In the genomic region with DNA sequence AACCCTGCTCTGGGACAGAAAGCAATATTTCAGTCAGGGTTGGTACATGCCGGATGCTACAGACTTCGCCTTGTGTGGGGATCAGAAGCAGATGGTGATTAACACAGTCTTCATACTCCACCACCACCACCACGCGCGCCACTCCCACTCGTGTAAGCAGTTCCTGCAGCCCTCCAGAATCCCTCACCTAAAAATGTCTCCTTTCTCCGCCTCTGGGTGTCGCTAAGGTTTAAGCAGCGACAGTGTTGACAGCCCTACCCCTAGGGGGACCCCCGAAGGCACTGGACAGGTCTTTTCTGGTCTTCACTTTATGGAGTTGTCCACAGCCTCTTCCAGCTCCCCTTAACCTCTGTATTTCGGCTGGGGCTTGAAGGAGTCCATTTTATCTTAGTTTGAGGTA, we compare ENCODE assay signal across 8 mouse cellular contexts. TPM values are rescaled to one million over a fixed set of nuclear protein-coding genes. Genes with fewer than 3 reads are reported as not detected.
DNase-seq lines count a peak whose midpoint lies in the region; ATAC-seq and TF ChIP-seq lines count a peak whose summit lies in the region.

No protein-coding gene starts in this region.

- H3K4me1 ChIP-seq in thymus, adult 2 months (replicated peaks; ENCODE audit: control insufficient read depth, insufficient read depth, low read length) = peaks cover 27% of the 10 kb centered on the region
- H3K4me1 ChIP-seq in forebrain, embryonic 11.5 days (replicated peaks; ENCODE audit: control insufficient read depth, insufficient read depth, low read length) = peaks cover 12% of the 10 kb centered on the region; the same call in 1 of the 2 replicates
- H3K4me1 ChIP-seq in hindbrain, postnatal 0 days (ENCODE audit: insufficient read depth, low read length) = peaks cover 11% of the 10 kb centered on the region
- peaks cover 48% of the 10 kb centered on the region for H3K4me1 ChIP-seq in megakaryocyte, embryonic 14.5 days

- H3K4me3 ChIP-seq in thymus, adult 2 months (ENCODE audit: control insufficient read depth, insufficient read depth, low read length) = no peak overlapping the region
- H3K4me3 ChIP-seq in forebrain, embryonic 11.5 days (ENCODE audit: low read depth, low read length) = no peak overlapping the region
- 0 out of 2 replicates have a peak overlapping the region, but pooled peaks have one; percentile 1 for H3K4me3 ChIP-seq in hindbrain, postnatal 0 days (ENCODE audit: low read length)
- peak overlapping the region; percentile 89 for H3K4me3 ChIP-seq in megakaryocyte, embryonic 14.5 days (replicated peaks)

- H3K9me3 ChIP-seq in forebrain, embryonic 11.5 days (ENCODE audit: control insufficient read depth, low read length) = no peaks in the 10 kb centered on the region
- H3K9me3 ChIP-seq in hindbrain, postnatal 0 days (ENCODE audit: low read length) = no peaks in the 10 kb centered on the region
- H3K9me3 ChIP-seq in megakaryocyte, embryonic 14.5 days = no peaks in the 10 kb centered on the region

- peak; percentile 63 for DNase-seq in thymus, adult 2 months
- no peak for DNase-seq in thymus, adult 18-20 months
- peak; percentile 77 for DNase-seq in forebrain, embryonic 11.5 days (ENCODE audit: low spot score)
- peak; percentile 76 for DNase-seq in hindbrain, postnatal 0 days (ENCODE audit: low spot score)
- peak; percentile 71 to 90 for DNase-seq in left cerebral cortex, postnatal 25 days (ENCODE audit: low spot score in 2 of 2)
- DNase-seq in right cerebral cortex, postnatal 36 days (ENCODE audit: low spot score in 2 of 2) = peak; percentile 76
- no peak for DNase-seq in urinary bladder, adult 18-20 months (ENCODE audit: low spot score in 2 of 2)

- no peak overlapping the region for H3K9ac ChIP-seq in forebrain, embryonic 11.5 days (ENCODE audit: low read length)
- H3K9ac ChIP-seq in hindbrain, postnatal 0 days (replicated peaks; ENCODE audit: low read length) = no peak overlapping the region

- peak; percentile 55; the same call in 1 of the 2 replicates for TF ChIP-seq CTCF in thymus, adult 2 months (IDR thresholded peaks at IDR 0.05; ENCODE audit: borderline replicate concordance, control insufficient read depth, extremely low read depth, insufficient read depth, low read length, poor library complexity)
- TF ChIP-seq CTCF in hindbrain, postnatal 0 days (IDR thresholded peaks at IDR 0.05; ENCODE audit: low read depth) = peak; percentile 84

- intact Hi-C loops in left cerebral cortex, postnatal 25 days (cut with DNase I) = loop anchor here (1.0 to 5.0 kb wide), 2 partner anchors 16 to 70 kb away; no protein-coding TSS in a partner anchor

- peak overlapping the region; percentile 21; the same call in 1 of the 2 replicates for H3K4me2 ChIP-seq in forebrain, embryonic 11.5 days (ENCODE audit: low read depth, low read length, severe bottlenecking)
- peak overlapping the region; percentile 46 for H3K4me2 ChIP-seq in hindbrain, postnatal 0 days (ENCODE audit: low read depth, low read length)

- ATAC-seq in forebrain, embryonic 11.5 days (replicated peaks; ENCODE audit: low FRiP score) = no peak
- ATAC-seq in hindbrain, postnatal 0 days = no peak

- no peak overlapping the region for H3K27ac ChIP-seq in thymus, adult 2 months (ENCODE audit: control insufficient read depth, insufficient read depth, low read length)
- no peak overlapping the region for H3K27ac ChIP-seq in forebrain, embryonic 11.5 days (ENCODE audit: low read depth, low read length)
- no peak overlapping the region for H3K27ac ChIP-seq in hindbrain, postnatal 0 days

- whole genome bisulfite sequencing in thymus, adult 2 months = 2% methylated on average over 11 of the region's 11 CpGs
- 1% methylated on average over 11 of the region's 11 CpGs for WGBS in forebrain, embryonic 11.5 days
- WGBS in hindbrain, postnatal 0 days = 5% methylated on average over 11 of the region's 11 CpGs

- no peaks in the 10 kb centered on the region; the same call in 1 of the 2 replicates for H3K27me3 ChIP-seq in thymus, adult 2 months (ENCODE audit: control insufficient read depth, insufficient read depth, low read length)
- no peaks in the 10 kb centered on the region for H3K27me3 ChIP-seq in forebrain, embryonic 11.5 days (ENCODE audit: control insufficient read depth, insufficient read depth, low read length)
- H3K27me3 ChIP-seq in hindbrain, postnatal 0 days (ENCODE audit: insufficient read depth, low read length) = peaks cover 4% of the 10 kb centered on the region; the same call in 1 of the 2 replicates
- H3K27me3 ChIP-seq in megakaryocyte, embryonic 14.5 days (replicated peaks) = no peaks in the 10 kb centered on the region

- H3K36me3 ChIP-seq in thymus, adult 2 months (ENCODE audit: control insufficient read depth, insufficient read depth, low read length) = no peaks in the 10 kb centered on the region
- H3K36me3 ChIP-seq in forebrain, embryonic 11.5 days (ENCODE audit: control insufficient read depth, insufficient read depth, low read length) = no peaks in the 10 kb centered on the region
- no peaks in the 10 kb centered on the region for H3K36me3 ChIP-seq in hindbrain, postnatal 0 days (ENCODE audit: insufficient read depth, low read length)
- H3K36me3 ChIP-seq in megakaryocyte, embryonic 14.5 days (replicated peaks; ENCODE audit: low read length) = peaks cover 7% of the 10 kb centered on the region

- no peak for TF ChIP-seq POLR2A in thymus, adult 2 months (IDR thresholded peaks at IDR 0.05; ENCODE audit: control insufficient read depth, extremely low read depth, insufficient read depth, low read length, poor library complexity)

RNA-seq across cellular contexts. Expression of a gene that starts 2.9 kb away (rescaled TPM):
- 91.1 and 92.5 TPM in 2 replicates for polyA plus RNA-seq in thymus, adult 2 months (2012; rRNA removed)
- polyA plus RNA-seq in forebrain, embryonic 11.5 days (2014; fragmentation: Nextera tagmentation; extraction: Ambion mirVana) = 300 and 308 TPM in 2 replicates
- total RNA-seq in hindbrain, postnatal 0 days (2014; rRNA removed) = 20.1 and 21.4 TPM in 2 replicates
- 173 and 181 TPM in 2 replicates for polyA plus RNA-seq in hindbrain, postnatal 0 days (2015; fragmentation: Nextera tagmentation; extraction: Ambion mirVana)
- 100 to 1,000 TPM; 144 to 153 TPM for total RNA-seq in left cerebral cortex, postnatal 25 days (2021)
- polyA plus RNA-seq in megakaryocyte, embryonic 14.5 days (2012; ENCODE audit: insufficient read depth, low replicate concordance) = 62.5 and 150 TPM in 2 replicates

RNA-seq across cellular contexts. Expression of a gene that starts 12.8 kb away (rescaled TPM):
- polyA plus RNA-seq in thymus, adult 2 months (2012; rRNA removed) = 6.1 and 6.8 TPM in 2 replicates
- 7.0 and 8.4 TPM in 2 replicates for polyA plus RNA-seq in forebrain, embryonic 11.5 days (2014; fragmentation: Nextera tagmentation; extraction: Ambion mirVana)
- total RNA-seq in hindbrain, postnatal 0 days (2014; rRNA removed) = 41.3 and 45.0 TPM in 2 replicates
- polyA plus RNA-seq in hindbrain, postnatal 0 days (2015; fragmentation: Nextera tagmentation; extraction: Ambion mirVana) = 46.4 and 47.7 TPM in 2 replicates
- total RNA-seq in left cerebral cortex, postnatal 25 days (2021) = 10 to 100 TPM; 88.9 to 94.4 TPM
- 8.2 and 26.2 TPM in 2 replicates for polyA plus RNA-seq in megakaryocyte, embryonic 14.5 days (2012; ENCODE audit: insufficient read depth, low replicate concordance)

RNA-seq across cellular contexts. Expression of a gene that starts 21.7 kb away (rescaled TPM):
- polyA plus RNA-seq in thymus, adult 2 months (2012; rRNA removed) = 50.7 and 51.1 TPM in 2 replicates
- polyA plus RNA-seq in forebrain, embryonic 11.5 days (2014; fragmentation: Nextera tagmentation; extraction: Ambion mirVana) = 10.3 and 10.8 TPM in 2 replicates
- 10.8 and 15.4 TPM in 2 replicates for total RNA-seq in hindbrain, postnatal 0 days (2014; rRNA removed)
- polyA plus RNA-seq in hindbrain, postnatal 0 days (2015; fragmentation: Nextera tagmentation; extraction: Ambion mirVana) = 5.7 and 6.2 TPM in 2 replicates
- 10 to 100 TPM; 11.6 to 12.7 TPM for total RNA-seq in left cerebral cortex, postnatal 25 days (2021)
- polyA plus RNA-seq in megakaryocyte, embryonic 14.5 days (2012; ENCODE audit: insufficient read depth, low replicate concordance) = 15.5 and 17.9 TPM in 2 replicates

Comparison
In these comparisons a context has a peak if more than half of its experiments do, and no peak if none do; other contexts are left out.
1. DNase-seq: peak in thymus, adult 2 months (single experiment), forebrain, embryonic 11.5 days (single experiment), hindbrain, postnatal 0 days (single experiment), left cerebral cortex, postnatal 25 days (2 of 2) and right cerebral cortex, postnatal 36 days (2 of 2); none in thymus, adult 18-20 months (0 of 2) and urinary bladder, adult 18-20 months (0 of 2).
2. H3K4me3 ChIP-seq: peak in hindbrain, postnatal 0 days (single experiment) and megakaryocyte, embryonic 14.5 days (single experiment); none in thymus, adult 2 months (single experiment) and forebrain, embryonic 11.5 days (single experiment).